Mouse (Mus musculus) cortical plate, adult 2 months (tissue): ENCODE results near the gene Mpdz.

Experiments
- CTCF ChIP-seq: fragments of 200-500 bp; IDR thresholded peaks from 2 replicates; pipeline ENCODE4 v1.5.1; 2011; ENCODE audit warnings: mild to moderate bottlenecking, control low read depth, low read length; ENCODE audit not compliant: insufficient read depth; ENCODE audit errors: extremely low read depth
- POLR2A ChIP-seq: fragments of 200-500 bp; IDR thresholded peaks from 2 replicates; pipeline ENCODE4 v1.6.1; 2011; ENCODE audit warnings: mild to moderate bottlenecking, low read length, control low read depth; ENCODE audit not compliant: insufficient read depth; ENCODE audit errors: extremely low read depth

DNA sequence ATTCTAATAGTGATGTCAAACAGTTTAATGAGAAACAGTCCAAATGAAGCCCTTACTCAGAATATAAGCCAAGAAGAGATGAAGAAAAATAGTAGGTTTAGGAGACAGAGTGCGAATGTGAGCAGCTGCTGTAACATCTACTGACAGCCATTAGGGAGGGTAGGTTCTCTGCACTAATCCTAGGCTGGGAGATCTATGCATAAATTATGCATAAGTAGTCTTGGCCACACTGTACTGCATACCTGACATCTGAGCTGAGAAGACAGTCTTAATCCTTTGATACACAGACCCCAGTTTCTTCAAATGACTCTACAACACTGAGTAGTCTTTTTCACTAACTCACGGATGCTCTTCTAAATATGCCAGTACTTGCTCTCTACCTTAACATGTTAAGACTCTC lies 114.9 kb downstream of the Mpdz start:
- TF ChIP-seq POLR2A (no peak), CTCF (no peak)
